Mouse (Mus musculus) heart, adult 8-10 months (tissue): ENCODE measurements at regions not wholly inside any gene's neighbourhood (a gene's known extent, or its start where the extent isn't known, plus 50 kb on each side); places are given as distances from the start of the nearest gene placed in this dataset.

Source experiments
- DNase-seq: peaks from one replicate; pipeline ENCODE4 v3.0.0; 2022; ENCODE audit warnings: low spot score

DNA sequence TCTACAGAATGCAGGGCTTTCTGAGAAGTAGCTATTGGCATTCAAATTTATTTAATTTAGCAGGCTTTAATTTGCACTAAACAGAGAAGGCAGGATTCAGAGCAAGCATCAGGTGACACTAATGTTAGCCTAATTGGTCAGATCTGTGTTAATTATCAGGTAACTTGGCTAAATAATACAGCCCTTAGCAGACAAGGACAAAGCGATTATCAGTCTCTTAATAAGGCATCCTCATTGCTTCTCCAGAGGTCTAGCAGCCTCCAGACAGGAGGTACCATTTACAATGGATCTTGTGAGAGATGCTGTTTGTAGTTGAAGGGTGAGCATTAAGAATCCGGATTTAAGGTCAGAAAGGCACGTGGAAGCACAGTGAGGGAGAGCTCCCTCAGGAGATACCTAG, 253.7 kb upstream of the Fam92a start:
- DNase-seq, result no peak

DNA sequence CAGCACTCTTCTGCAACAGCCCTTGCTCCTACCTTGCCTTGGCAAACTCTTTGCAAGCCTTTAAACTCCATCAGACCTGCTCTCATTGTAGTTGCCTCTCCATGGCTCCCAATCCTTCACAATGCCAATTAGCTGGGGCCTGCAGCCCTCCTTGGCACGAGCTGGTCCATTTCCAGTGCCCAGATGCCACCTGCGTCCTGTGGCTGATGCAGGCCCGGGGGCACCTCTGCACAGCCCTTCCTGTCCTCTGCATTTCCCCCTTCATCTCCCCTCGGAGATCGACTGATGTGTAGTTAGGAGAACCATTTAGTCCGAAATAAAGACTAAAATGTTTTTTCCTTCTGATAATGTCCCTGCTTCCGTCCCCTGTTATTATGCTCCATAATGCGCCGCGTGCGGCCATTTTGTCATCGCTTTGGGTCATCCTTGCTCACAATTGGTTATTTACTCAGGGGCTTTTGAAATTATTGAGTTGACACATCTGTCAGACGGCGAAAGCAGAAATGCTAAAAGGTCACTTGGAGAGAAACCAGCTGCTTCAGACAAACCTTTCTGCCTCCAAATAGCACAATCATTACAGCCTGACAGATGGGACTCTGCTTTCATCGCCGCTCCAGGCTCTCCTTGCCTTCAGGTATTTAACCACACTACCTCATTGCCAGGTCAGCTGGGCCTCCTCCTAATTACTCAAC, 250.0 kb upstream of the Fam92a start:
- no peak for DNase-seq

DNA sequence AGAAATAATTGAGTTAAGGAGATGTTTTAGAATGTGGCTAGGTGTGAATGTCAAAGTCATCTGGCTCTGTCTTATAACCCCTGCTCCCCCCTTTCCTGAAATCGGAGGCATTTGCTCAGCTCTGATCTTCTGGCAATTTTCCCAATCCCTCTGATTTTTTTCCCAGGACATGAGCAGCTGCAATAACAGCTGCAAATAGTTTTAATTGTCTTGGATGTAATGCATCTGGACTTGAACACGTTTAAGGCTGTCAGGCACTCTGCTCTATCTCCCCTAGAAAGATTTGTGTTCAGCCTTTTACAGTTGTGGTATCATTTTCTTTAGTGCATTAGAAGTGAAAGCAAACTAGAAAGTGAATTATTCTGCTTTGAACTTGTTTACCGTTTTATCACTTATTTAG, 246.3 kb upstream of the Fam92a start:
- peak; percentile 36 for DNase-seq

DNA sequence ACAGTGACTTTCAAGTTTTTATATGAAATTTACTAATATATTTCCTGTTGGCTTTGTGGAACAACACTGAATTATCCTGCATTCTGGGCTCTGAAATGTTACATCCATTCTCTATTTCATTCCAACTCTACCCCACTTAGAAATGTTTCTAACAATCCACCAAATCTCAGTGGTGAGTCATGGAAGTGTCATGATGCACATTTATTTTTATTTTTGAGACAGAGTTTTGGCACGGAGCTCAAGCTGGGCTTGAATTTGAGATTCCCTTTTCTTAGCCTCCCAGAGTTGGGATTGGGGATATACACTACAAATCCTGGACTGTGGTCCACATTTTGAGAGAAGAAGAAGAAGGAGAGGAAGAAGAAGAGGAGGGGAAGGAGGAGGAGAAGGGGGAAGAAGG, 223.5 kb upstream of the Fam92a start:
- DNase-seq, result no peak

DNA sequence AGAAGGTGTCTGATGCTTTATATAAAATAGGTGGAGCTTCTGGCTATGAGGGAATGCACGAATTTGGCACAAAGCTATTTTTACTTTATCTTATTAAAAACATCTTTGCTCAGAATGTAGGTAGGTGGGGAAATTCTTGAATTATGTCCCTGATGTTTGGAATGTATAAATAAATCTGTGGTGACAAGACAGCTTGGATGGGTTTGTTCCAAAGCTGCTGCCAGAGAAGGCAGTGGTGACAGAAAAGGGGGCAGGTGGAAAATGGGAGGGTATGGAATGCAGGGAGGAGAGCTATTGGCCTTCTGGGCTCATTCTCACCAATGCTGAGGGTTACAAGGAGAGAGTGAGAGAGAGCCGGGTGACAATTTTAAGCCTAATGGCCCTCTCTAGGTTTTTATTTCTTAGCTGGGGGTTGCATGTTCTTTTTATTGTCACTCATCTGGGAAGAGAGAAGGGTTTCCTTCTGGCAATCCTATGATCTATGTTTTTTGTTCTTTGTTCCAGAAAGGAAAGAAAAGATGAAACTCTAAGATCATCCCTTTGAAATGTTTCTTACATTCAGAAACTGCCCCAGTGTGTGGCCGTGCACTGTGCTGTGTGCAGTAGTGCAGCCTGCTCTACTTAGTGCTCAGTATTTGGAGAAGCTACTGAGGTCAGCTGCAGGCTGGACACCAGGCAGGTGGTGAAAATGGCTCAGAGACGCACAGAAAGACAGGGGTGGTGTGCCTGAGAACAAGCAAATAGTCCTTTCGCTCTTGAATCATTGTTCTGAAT, 205.2 kb upstream of the Fam92a start:
- no peak for DNase-seq

DNA sequence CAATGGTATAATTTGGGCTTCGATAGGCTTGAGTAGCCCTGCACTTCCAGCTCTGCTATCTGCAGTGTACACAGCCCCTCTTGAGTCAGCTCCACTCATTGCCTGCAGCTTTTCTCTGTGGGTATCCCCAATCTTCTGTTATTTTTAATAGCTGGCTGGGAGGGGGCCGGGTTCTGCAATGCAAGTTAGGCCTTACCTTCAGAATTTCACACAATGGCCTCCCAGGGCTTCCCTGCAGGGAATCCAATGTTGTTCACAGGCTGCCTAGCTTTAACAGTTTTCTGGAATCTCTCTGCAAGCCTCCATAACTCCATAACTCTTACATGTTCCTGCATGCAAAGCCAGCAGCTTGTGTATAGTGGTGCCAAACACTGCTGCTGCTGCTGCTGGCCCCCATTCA, 197.7 kb upstream of the Fam92a start:
- no peak for DNase-seq

DNA sequence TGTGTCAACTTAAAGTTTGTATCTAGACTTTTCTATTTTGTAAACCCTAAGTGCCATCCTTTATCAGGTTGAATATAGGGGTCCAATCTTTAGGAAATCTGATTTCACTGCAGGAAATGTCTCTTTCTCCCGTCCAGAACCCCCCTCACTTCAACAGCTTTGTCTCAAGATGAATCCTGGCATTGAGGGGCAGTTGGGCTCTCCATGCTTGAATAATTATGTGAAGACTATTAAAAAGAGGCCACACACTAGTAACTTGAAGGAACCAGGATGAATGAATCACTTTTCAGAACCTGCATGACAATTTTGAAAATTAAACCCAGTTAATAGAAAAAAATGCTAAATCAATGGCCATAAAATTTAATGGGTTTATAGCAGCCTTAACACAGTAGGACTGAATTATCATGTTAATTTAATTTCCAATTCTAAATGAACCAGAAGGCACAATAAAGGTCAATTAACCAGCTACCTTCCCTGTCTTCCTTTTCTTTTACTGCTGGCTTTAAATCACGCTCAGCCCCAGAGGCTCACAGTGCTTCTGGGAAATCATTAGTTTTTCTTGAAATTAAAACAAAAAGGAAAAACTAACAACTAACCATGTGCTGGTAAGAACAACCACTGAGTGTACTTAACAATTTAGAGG, 185.3 kb upstream of the Fam92a start:
- no peak for DNase-seq

DNA sequence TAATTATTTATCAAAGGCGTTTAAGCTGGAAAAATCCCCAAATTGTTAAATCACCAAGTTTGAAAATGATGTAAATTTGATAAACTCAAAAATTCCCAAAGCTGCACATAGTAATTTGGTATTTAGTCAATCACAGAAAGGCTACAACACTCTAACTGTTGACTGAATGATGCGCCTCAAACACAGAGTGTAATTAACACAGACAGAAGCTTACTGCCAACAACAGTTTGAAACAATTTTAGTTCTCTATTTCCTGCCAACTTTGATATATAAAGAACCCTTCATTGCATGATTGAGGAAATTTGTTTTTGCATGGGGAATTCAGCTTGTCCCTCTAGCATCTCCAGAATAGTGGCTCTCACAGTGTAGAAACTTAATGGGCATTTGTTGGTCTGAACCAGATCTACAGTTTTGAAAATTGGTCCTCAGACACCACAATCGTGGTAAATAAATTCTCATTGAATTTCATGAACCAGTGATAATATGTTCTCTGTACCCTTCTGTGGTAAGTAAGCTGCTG, 181.6 kb upstream of the Fam92a start:
- DNase-seq, result no peak

DNA sequence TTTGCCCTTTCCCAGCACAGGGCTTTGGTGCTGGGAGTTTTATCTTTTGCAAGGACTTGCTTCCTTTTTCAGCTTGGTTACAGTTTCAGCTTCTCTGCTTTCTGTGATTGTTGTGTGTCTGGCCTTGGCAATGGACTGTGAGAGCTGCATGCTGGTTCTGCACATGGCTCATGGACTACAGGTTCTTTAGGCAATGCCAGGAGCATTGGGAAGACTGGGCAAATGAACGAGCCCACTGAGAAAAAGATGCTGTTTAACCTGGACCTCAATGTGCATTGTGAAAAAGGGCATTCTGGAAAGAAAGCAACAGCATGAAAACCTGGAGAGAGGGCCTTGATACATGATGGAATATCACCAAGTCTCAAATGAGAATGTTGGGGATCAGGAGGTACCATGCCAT, 167.4 kb upstream of the Fam92a start:
- no peak for DNase-seq

DNA sequence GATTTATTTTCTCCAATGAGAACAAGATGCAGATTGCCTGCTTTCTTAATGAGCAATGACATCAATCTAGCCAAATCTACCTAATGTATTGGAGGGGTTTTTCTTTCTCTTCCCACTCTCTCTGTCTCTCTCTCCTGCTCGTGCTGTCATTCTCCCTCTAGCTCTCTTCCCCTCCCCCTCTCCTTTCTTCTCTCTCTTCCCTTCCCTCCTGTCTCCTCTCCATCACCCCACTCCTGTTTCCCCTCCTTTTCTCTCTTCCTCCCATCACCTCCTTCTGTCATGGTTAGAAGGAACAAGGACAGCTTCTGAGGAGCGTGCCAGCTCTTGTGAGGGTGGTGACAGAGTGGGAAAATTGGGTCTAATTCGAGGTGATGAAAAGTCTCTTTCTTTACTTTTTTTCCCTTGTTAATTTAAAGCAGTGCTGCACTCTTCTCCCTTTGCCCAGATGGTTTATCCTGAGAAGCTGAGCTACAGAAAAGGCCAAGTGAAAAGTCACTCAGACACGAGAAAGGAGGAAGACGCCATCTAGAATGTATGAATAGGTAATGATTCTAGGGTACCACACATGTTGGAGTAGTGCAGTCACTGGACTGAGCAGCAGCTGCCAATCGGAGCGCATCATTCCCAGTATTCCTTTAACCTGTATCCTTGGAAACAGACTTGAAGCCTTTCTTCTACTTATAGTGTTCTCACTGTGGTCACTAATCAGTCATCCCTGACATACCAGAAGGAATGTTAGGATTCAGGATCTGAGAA, 163.2 kb upstream of the Fam92a start:
- DNase-seq, result no peak

DNA sequence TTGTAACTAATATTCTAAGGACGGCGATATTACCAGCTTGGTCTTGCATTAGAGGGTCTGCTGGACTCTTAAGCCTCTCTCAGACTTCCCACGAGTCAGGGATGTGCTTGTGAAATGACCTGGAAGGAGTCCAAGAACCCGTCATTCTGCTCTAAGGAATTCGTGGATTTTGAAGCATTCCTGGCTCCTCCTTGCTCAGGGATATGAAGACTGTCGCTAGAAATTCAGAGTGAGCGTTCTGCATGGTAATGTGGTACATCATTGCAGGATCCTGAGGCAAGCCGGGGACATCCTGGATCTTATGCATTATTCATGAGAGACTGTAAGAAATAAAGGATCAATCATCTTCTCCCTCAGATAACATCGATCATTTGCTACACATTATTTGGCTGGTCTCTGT, 162.6 kb upstream of the Fam92a start:
- no peak for DNase-seq

DNA sequence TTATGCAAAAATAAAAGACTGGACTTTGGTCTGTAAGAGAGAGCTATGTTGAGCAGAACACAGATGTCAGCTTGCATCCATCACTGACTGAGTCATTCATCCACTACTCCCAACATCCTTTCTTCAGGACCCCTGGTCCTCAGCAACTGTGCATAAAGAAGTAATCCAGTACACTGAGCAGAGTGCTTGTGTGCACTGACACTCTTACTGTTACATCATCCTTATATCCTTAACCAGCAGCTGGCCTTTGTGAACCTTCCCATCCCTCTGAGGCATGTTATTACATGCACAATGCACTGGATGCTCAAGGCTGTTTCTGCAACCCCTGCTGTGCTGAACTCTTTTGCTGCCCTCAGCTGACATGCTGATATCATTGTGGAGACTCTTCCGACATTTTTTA, 144.2 kb upstream of the Fam92a start:
- no peak for DNase-seq

DNA sequence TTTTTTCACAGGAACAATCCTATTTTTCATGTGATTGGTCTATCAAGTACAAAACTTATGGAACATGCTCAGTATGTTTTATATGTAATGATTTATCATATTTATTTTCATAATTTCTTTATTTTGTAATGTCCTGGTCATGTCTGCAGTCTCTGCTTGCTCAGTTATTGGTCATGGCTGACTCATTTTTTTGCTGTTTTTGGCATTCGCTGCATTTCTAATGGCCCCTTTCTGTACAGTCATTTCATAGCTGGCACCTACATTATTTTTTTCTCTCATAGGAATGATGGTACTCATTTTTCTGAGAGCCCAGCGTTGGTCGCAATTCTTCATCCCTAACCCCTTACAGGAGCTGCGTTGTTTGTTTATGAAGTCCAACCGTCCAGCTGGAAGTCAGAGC, 136.5 kb upstream of the Fam92a start:
- no peak for DNase-seq

DNA sequence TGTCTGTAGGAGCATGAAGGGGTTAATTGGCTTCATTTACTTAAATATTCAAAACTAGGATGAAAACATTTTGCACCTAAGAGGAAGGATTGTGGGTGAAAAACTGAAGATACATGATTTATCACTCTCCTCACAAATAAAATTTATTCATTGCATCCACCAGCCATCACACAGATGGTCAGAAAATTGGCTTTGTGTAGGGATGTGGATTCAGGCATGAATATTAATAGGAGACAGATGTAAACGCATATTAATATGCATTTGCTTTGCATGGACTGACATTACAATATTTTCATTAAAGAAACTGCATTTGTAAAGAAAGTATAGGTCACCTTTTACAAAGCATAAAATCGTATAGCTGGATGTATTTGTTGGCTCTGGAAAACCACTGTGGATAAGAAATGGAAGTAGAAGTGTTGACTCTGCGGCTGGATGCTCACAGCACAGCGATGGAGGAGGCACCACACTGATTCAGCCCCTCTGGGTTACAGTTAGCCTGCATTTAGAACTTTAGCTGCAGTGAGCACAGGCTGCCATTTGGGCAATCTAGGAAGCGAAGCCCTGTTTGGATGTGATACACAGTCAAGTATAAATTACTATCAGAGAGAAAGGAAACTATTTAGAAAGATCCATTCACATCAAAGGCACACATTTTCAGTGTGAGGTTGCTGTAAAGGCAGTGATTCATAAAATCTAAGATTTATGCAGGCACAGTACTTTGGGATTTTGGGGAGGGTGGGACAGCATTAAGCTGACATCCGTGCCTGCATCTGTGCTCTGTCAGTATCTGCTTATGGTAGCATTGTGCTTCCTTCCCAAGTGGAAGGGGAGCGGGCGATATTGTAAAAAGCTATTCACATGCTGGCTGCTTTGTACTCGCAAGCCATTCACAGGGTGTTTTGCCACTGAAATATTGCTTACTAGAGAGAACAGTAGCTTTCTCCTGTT, 135.1 kb upstream of the Fam92a start:
- DNase-seq, result no peak

DNA sequence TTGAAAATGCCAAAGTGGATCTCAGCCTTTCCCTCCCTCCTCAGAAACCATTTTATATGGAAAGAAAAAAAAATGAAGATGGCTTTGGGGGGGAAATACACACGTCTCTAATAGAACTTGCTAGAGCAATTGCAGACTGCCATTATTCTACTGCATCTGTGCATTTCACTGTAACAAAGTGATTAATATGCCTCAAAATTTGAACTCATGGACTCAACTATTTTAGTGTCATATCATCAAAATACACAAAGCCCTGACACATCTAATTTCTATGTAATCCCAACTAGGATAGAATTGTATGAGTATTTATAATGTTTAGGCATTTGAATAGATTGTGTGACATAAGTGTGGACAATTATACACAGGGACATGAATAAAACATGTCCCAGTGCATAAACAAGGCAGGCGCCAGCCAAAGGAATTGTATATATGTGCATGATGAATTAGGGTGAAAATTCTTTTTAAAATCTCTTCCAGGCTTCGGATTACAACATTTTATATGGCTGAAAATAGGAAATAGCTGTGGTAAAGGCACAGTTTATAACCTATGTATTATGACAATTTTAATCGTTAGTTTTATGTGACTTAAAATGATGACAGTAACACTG, 115.4 kb upstream of the Fam92a start:
- DNase-seq, result no peak

DNA sequence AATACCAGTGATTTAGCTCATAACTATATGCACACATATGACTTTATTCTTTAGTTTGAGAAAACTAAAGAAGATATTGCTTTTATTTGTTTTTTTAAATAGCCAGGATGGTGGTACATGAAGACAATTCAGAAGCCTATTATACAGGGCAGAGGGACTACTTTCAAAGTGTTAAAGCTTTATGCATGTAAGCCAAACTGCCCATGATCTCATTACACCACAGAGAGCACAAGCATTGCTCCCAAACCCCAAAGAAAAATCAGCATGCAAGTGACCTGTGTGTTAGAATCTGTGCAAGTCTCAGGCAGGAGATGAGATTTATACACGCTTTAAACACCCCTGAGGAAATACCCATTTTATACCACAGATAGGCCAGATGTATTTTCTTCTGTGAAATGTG, 114.6 kb upstream of the Fam92a start:
- no peak for DNase-seq

DNA sequence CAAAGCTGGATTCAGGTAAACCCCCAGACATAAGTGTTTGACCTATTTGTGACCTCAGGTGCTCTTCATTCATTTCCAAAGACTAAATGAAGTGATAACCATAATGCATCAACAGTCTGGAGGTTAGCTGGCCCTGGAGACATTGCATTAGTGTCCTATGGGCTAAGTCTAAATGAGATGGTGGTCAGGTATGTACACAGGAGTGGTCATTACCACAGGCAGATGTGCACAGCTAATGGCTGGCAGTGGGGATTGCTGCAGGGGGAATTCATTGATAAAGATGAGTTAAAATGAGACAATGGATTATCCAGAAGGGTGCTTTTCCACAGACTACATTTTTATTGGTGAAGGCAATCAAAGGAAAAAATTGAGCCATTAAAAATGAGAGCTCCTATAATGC, 114.2 kb upstream of the Fam92a start:
- no peak for DNase-seq

DNA sequence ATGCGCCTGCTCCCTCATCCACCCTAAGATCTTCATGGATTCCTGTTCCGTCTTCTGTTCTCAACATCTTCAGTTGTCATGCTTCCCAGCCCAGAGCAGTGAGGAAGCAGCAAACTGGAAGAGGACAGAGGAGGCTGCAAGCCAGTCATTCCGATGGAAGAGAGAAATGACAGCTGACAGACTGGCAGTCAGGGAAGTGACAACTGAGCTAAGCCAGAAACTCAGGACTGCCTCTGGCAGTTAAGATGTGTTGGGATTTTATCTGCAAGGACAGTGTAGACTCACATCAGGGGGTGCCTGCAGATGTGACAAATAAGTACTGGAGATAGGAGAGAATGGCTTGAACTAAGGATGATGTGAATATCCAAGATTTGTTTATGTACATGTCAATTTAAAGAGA, 106.1 kb upstream of the Fam92a start:
- no peak for DNase-seq

DNA sequence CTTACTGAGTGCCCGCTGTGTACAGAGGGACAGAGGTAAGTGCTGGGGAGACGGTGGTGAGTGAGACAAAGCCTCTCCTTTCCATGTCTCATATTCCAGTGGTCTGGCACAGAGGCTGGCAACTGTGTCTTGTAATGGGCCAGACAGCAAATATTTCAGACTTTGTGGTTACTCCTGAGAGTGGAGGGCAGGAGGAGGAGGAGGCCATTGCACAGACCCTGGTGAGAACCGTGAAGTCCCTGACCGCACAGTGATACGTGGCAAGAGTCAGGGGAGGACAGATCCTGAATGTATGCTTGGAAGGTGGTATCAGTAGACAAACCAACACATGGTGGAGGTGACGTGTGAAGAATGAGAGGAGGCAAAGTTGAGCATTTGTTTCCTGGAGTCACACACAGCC, 101.6 kb upstream of the Fam92a start:
- no peak for DNase-seq

DNA sequence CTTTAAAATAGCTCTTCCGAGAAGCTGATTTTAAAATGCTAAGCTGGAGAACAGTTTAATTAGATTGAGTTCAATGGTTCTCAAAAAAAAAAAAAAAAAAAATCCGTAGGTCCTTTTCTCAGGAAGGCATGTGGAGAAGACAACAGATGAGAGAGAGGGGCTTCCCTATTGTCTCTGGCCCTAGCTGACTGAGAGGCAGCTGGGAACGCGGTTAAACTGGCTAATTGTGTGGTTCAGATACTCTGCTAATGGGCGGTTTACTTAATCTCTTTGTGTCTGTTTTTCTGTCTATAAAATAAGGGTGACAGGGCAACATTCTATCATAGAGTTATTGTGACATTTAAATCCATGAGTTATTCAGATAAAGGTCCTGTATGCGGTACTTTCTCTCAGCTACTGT, 101.1 kb upstream of the Fam92a start:
- no peak for DNase-seq

DNA sequence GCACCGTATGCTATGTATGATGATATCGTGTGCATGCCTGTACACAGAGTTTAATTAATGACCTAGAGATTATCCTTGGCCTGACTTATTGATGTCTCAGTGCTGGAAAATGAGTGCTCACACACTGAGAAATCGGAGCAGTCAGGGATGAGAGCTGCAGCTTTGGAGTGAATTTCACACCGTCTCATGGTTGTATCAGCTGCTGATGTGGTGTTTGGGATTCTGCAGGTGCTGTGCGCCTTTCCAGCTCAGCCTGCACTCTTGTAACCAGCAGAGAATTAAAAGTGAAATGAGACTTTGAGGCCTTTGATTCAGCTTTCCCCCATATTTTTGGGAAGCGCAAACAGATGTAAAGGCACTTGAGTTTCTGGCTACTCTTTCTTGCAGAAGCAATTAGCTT, 100.6 kb upstream of the Fam92a start:
- DNase-seq, result no peak
